Mouse (Mus musculus) ES-E14 (cell line): Measurements from ENCODE around the gene Rtn4rl1.

ENCODE experiments used
- CHD2 ChIP-seq: IDR thresholded peaks from 2 replicates; pipeline ENCODE4 v1.6.1; 2014; ENCODE audit warnings: mild to moderate bottlenecking, low read depth, low read length, inconsistent platforms
- HCFC1 ChIP-seq: IDR thresholded peaks from 2 replicates; pipeline ENCODE4 v1.6.1; 2012; ENCODE audit warnings: low read length, inconsistent platforms, borderline replicate concordance; ENCODE audit not compliant: insufficient read depth
- MAFK ChIP-seq: IDR thresholded peaks from 2 replicates; pipeline ENCODE4 v1.6.1; 2014; ENCODE audit warnings: mild to moderate bottlenecking, low read depth, low read length, inconsistent platforms; ENCODE audit not compliant: insufficient read depth
- ZC3H11A ChIP-seq: IDR thresholded peaks from 2 replicates; pipeline ENCODE4 v1.6.1; 2012; ENCODE audit warnings: low read depth, mild to moderate bottlenecking, inconsistent platforms, low read length, borderline replicate concordance
- ZNF384 ChIP-seq: IDR thresholded peaks from 2 replicates; pipeline ENCODE4 v1.6.1; 2012; ENCODE audit warnings: low read depth, low read length, inconsistent platforms

- TF ChIP-seq ZC3H11A (no peak), MAFK (no peak), ZNF384 (no peak), HCFC1 (no peak), CHD2 (no peak)
Measured at GRCm38 (mm10) chr11:75206347-75206746, 12.8 kb downstream of the Rtn4rl1 start.
